Mouse (Mus musculus) olfactory bulb, adult 2 months (tissue): ENCODE data around the gene Itpkb.

Source experiments
- CTCF ChIP-seq: fragments of 200-500 bp; IDR thresholded peaks from 2 replicates; pipeline ENCODE4 v1.5.1; 2012; ENCODE audit warnings: low read depth, mild to moderate bottlenecking, low read length, moderate library complexity; ENCODE audit not compliant: insufficient read depth
- POLR2A ChIP-seq: fragments of 200-500 bp; IDR thresholded peaks from 2 replicates; pipeline ENCODE4 v1.6.1; 2012; ENCODE audit warnings: mild to moderate bottlenecking, low read depth, low read length, moderate library complexity; ENCODE audit not compliant: insufficient read depth

GRCm38 (mm10) chr1:180423008-180423639 lies 92.8 kb downstream of the Itpkb start:
- TF ChIP-seq POLR2A (no peak), CTCF (no peak)
